Mouse (Mus musculus): Measurements from ENCODE around the gene Clca4a. TPM values are rescaled to one million over a fixed set of nuclear protein-coding genes. Genes with fewer than 3 reads are reported as not detected.
"Not testable (repeated sequence)": the region's sequence is repeated elsewhere in the genome, so short reads cannot be mapped to it uniquely, and the experiment has no call there.

The Clca4a gene
- polyA plus RNA-seq, 1 experiment from 2014 or later: not detected

DNA sequence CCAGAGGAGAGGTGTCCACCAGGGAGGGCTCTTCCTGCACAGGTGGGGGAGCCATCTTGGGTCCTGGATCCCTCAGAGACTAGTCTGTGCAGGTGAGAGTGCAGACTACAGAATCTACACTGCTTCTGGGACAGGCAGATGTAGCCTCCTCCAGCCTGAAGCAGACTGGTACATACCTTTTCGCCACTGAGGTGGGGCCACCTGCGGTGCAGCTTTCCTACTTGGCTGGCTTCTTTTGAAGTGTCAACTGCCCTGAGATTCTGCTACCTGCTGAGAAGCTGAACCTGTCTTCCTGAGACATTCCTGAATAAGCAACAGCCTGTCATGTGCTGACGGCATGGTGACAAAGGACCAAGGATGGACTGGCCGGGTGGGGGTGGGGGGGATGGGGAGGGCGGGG, 27.5 kb downstream of the Clca4a start:
- not testable (repeated sequence) for H3K9me3 ChIP-seq (replicated peaks); H3K4me1 ChIP-seq; H3K27ac ChIP-seq; H3K4me3 ChIP-seq; DNase-seq (ENCODE audit: low spot score); H3K27me3 ChIP-seq (ENCODE audit: low read depth, poor library complexity, severe bottlenecking); H3K36me3 ChIP-seq
- 24% methylated on average over 5 of the region's 5 CpGs for WGBS

DNA sequence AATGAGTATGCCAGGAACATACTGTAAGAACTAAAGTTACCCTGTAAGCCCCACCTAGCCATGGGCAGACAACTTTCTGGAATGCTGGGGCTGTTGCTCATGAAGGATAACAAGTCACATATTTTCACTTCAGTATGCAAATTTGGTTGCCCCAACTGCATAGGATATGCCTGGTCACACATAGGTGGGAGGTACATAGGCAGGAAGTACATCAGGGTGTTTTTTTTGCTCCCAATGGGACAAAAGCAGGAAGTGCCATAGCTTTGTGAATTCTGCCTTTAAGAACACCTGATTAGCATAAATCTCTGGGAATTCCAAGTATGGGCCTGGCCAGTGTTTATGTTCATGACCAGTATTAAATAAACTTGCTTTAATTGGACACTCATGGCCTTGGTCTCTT, 41.2 kb downstream of the Clca4a start:
- not testable (repeated sequence) for DNase-seq (ENCODE audit: low spot score)

DNA sequence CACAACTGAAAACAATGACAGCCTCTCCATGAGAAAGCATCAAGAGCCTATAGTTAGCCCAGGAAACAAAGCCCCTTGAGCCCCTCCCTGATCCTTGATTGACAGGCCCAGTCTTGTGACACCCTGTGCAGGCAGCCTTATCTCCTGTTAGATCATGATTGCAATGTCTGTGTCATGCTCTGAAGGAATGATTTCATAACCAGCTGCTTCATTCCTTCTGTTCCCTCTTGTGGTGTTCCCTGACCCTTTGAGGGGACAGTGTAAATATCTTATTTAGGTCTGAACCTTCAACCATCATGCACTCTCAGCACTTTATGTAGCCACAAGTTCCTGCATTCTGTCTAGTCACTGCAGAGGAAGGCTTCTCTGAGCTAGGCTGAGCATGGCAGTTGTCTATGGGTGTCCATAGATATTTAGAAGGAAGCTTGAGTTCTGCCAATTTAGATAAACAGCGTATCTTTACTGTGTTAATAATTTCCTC, 41.8 kb downstream of the Clca4a start:
- 95% methylated on average over 1 of the region's 1 CpGs for WGBS
- DNase-seq (ENCODE audit: low spot score): no peak

More for the DNA sequence above, 41.2 kb downstream of the Clca4a start:
- H3K4me1 ChIP-seq; H3K27me3 ChIP-seq (ENCODE audit: low read depth, poor library complexity, severe bottlenecking); H3K9me3 ChIP-seq (replicated peaks); H3K36me3 ChIP-seq; H3K27ac ChIP-seq; H3K4me3 ChIP-seq: not testable (repeated sequence)

DNA sequence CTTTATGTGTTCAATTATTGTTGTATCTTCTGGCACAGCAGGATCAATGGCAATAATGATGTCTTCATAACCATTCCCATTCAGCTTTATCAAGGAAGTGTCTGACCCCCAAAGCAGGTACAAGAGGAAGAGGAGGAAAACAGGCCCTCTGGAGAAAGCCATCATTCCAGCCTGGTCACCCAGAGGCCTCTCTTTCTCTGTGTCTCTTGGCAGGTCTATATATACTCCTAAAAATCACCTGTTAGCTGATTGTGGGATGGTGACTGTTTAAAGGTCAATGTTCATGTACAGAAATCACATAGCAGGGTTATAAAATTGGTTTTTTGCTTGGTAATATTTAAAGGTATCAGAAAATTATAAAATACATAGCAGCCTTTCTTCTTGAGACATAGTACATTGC, 42.5 kb downstream of the Clca4a start, which contains the start of gene Clca4b:
TSS of gene Clca4b (minus strand) at position 195 of the 400 bp plus-strand sequence.
- Histone ChIP-seq H3K4me1 (no peaks in the 10 kb centered on the region), H3K27ac (no peak within 1 kb of the TSS)

More for the DNA sequence above, 41.8 kb downstream of the Clca4a start:
- Histone ChIP-seq H3K4me3 (no peak overlapping the region), H3K36me3 (no peaks in the 10 kb centered on the region), H3K4me1 (no peaks in the 10 kb centered on the region), H3K9me3 (replicated peaks) (no peaks in the 10 kb centered on the region), H3K27ac (no peak overlapping the region), H3K27me3 (ENCODE audit: low read depth, poor library complexity, severe bottlenecking) (no peaks in the 10 kb centered on the region)

DNA sequence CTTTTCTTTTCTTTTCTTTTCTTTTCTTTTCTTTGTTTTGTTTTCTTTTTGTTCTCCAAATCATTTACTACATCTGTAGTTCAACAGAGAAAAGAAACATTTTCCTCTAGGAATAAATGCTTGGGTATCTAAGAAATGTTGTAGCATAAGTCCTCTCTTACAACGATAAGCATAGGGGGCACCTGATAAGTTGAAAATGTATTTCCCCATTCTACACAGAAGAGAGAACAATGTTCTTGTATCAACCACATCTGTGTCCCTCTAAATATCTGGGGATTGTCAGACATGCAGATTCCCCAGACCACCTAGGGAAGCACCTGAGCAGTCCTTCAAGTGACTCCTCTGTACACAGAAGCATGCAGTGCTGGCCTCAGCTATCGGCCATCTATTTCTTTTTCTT, 60.8 kb downstream of the Clca4a start:
- Histone ChIP-seq H3K4me3 (no peak overlapping the region), H3K4me1 (no peaks in the 10 kb centered on the region), H3K27ac (no peak overlapping the region), H3K27me3 (ENCODE audit: low read depth, poor library complexity, severe bottlenecking) (no peaks in the 10 kb centered on the region), H3K36me3 (no peaks in the 10 kb centered on the region), H3K9me3 (replicated peaks) (no peaks in the 10 kb centered on the region)
- 98% methylated on average over 2 of the region's 2 CpGs for WGBS
- no peak for DNase-seq (ENCODE audit: low spot score)

More for the DNA sequence above, 42.5 kb downstream of the Clca4a start, which contains the start of gene Clca4b:
- no peak within 1 kb of the TSS for H3K4me3 ChIP-seq
- no peaks in the 10 kb centered on the region for H3K27me3 ChIP-seq (ENCODE audit: low read depth, poor library complexity, severe bottlenecking)
- no peaks in the 10 kb centered on the region for H3K36me3 ChIP-seq
- no peaks in the 10 kb centered on the region for H3K9me3 ChIP-seq (replicated peaks)
- no peak for DNase-seq (ENCODE audit: low spot score)

Other genes with a start within 250 kb of the Clca4a start
- 0.05 and 0.11 TPM in 2 replicates for gene Clca3a1, start 214.1 kb downstream of the Clca4a start, polyA plus RNA-seq (2016; fragmentation: Nextera tagmentation; extraction: Ambion mirVana)
- gene Clca3a2, start 155.6 kb downstream of the Clca4a start, polyA plus RNA-seq (2016; fragmentation: Nextera tagmentation; extraction: Ambion mirVana): not detected in 2 replicates
- gene Clca3b, start 125.7 kb downstream of the Clca4a start, polyA plus RNA-seq (2016; fragmentation: Nextera tagmentation; extraction: Ambion mirVana): not detected in 2 replicates
- gene Clca4b, start 42.5 kb downstream of the Clca4a start, polyA plus RNA-seq (2016; fragmentation: Nextera tagmentation; extraction: Ambion mirVana): not detected in 2 replicates
- gene Clca1, start 57.7 kb upstream of the Clca4a start, polyA plus RNA-seq (2016; fragmentation: Nextera tagmentation; extraction: Ambion mirVana): 0.59 and 0.85 TPM in 2 replicates
- gene Clca2, start 124.4 kb upstream of the Clca4a start, polyA plus RNA-seq (2016; fragmentation: Nextera tagmentation; extraction: Ambion mirVana): 0.11 and 0.13 TPM in 2 replicates
- 16.2 and 18.1 TPM in 2 replicates for gene Odf2l, start 143.5 kb upstream of the Clca4a start, polyA plus RNA-seq (2016; fragmentation: Nextera tagmentation; extraction: Ambion mirVana)